18 mouse cellular contexts compared by ENCODE assay signal in the genomic region with DNA sequence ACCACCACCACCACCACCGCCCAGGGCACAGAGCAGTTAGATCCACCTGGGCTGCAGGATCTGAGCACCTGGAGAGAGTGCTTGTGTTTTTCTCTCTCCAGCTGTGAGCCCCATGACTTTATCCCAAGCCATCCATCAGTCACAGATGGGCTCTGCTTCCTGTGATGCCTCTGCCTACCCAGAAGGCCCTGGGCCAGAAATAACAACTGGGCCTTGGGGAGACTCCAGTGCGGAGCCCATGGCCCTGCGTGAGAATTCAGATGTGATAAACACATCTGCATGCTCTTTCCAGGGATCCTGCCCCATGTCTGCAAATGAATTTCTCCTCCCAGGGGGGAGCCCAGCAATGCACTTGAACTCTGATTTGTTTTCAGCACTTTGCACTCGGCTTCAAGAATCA.
"Had no signal": no experiment of that assay in that cellular context is flagged by ENCODE, and none has a peak within 500 bp of the region (broad histone marks: within the 10 kb centered on the region; RNA-seq: fewer than 3 reads in every experiment).

No protein-coding gene starts in this region.

- H3K27ac ChIP-seq: midbrain, embryonic 10.5 days; midbrain, embryonic 12.5 days; neural tube, embryonic 12.5 days had no signal

- DNase-seq: lung, adult 18-20 months; lung, embryonic 14.5 days; lung, postnatal 10 days; lung, postnatal 4 days; midbrain, embryonic 14.5 days; retina, postnatal 1 day; right cerebral cortex, adult 18-20 months; right cerebral cortex, postnatal 25 days; right cerebral cortex, postnatal 4 days; spleen, adult 18-20 months; thymus, adult 18-20 months; thymus, postnatal 14 days; thymus, postnatal 36 days had no signal

- H3K4me3 ChIP-seq: midbrain, embryonic 10.5 days; midbrain, embryonic 12.5 days; myocyte; neural tube, embryonic 12.5 days had no signal

- H3K4me2 ChIP-seq: lung, embryonic 14.5 days; midbrain, embryonic 12.5 days; neural tube, embryonic 12.5 days had no signal

- H3K9ac ChIP-seq: lung, embryonic 14.5 days; midbrain, embryonic 12.5 days; neural tube, embryonic 12.5 days had no signal

- ATAC-seq: midbrain, embryonic 16.5 days had no signal

- H3K27me3 ChIP-seq: midbrain, embryonic 12.5 days; neural tube, embryonic 12.5 days had no signal

- H3K36me3 ChIP-seq: midbrain, embryonic 10.5 days; midbrain, embryonic 12.5 days; neural tube, embryonic 12.5 days had no signal

- H3K9me3 ChIP-seq: midbrain, embryonic 10.5 days; midbrain, embryonic 12.5 days; neural tube, embryonic 12.5 days had no signal
